Mouse (Mus musculus): Measurements from ENCODE around the gene Acer2. TPM values are rescaled to one million over a fixed set of nuclear protein-coding genes. Genes with fewer than 3 reads are reported as not detected.

The Acer2 gene
- 0.35 and 0.36 TPM in 2 replicates for total RNA-seq (2012; rRNA removed)
- polyA plus RNA-seq (2012; ENCODE audit: insufficient read depth in 1 of 2, insufficient read length in 2 of 2, low read depth in 1 of 2, low replicate concordance in 2 of 2, missing spikeins in 1 of 2), result under 1 TPM in 1 of 2 experiments, not detected in 1; 0.84 TPM

GRCm38 (mm10) chr4:86874146-86874847, at the start of gene Acer2:
Gene Acer2 (plus strand): TSS chr4:86874396.
- H3K4me3 ChIP-seq (ENCODE audit: control insufficient read depth in 1 of 2, insufficient read depth in 1 of 2, low read depth in 2 of 2, low read length in 2 of 2), result peak within 1 kb of the TSS; percentile 69 to 84
- peaks cover 2 to 8% of the 10 kb centered on the region in 2 experiments; a peak in 2 of 4 replicates for H3K4me1 ChIP-seq (ENCODE audit: control insufficient read depth in 1 of 2, insufficient read depth in 2 of 2, low read length in 2 of 2)
- peaks cover 0 to 5% of the 10 kb centered on the region in 2 experiments; a peak in 1 of 4 replicates for H3K36me3 ChIP-seq (ENCODE audit: control insufficient read depth in 1 of 2, insufficient read depth in 2 of 2, low read length in 2 of 2)
- peak within 1 kb of the TSS; percentile 59 for H3K9ac ChIP-seq (ENCODE audit: control insufficient read depth, low read depth, low read length, poor library complexity, severe bottlenecking)
- H3K27ac ChIP-seq (ENCODE audit: control insufficient read depth, low read depth, low read length), result no peak within 1 kb of the TSS
- TF ChIP-seq SIN3A (IDR thresholded peaks at IDR 0.05; ENCODE audit: low read length), result no peak
- peak; percentile 49 to 50; a peak in 2 of 4 replicates for TF ChIP-seq POLR2A (IDR thresholded peaks at IDR 0.05; ENCODE audit: control insufficient read depth in 1 of 2, insufficient read depth in 1 of 2, low read depth in 1 of 2, low read length in 2 of 2, poor library complexity in 1 of 2)
- TF ChIP-seq CTCF (IDR thresholded peaks at IDR 0.05 in 2 of 3, conservative IDR thresholded peaks at IDR 0.05 in 1 of 3; ENCODE audit: control insufficient read depth in 1 of 3, insufficient read depth in 1 of 3, low read depth in 2 of 3, low read length in 3 of 3, poor library complexity in 1 of 3, severe bottlenecking in 1 of 3), result peak in 2 of 3 experiments; percentile 2 to 27; a peak in 1 of 6 replicates
- TF ChIP-seq ETS1 (IDR thresholded peaks at IDR 0.05; ENCODE audit: low read depth, low read length), result 0 out of 2 replicates have a peak, but pooled peaks have one; percentile 17
- 0 out of 2 replicates have a peak, but pooled peaks have one; percentile 15 for TF ChIP-seq TCF12 (IDR thresholded peaks at IDR 0.05; ENCODE audit: low read depth, low read length)
- no peak for TF ChIP-seq ELF1 (IDR thresholded peaks at IDR 0.05; ENCODE audit: low read depth, low read length)
- peak; percentile 44; the same call in 1 of the 2 replicates for TF ChIP-seq MAX (IDR thresholded peaks at IDR 0.05; ENCODE audit: low read length)
- TF ChIP-seq MXI1 (IDR thresholded peaks at IDR 0.05; ENCODE audit: low read depth, low read length), result peak; percentile 28; the same call in 1 of the 2 replicates
- TF ChIP-seq NELFE (IDR thresholded peaks at IDR 0.05; ENCODE audit: low read depth, low read length), result 0 out of 2 replicates have a peak, but pooled peaks have one; percentile 32
- no peak for TF ChIP-seq NRF1 (IDR thresholded peaks at IDR 0.05; ENCODE audit: insufficient read depth, low read depth, low read length, poor library complexity, severe bottlenecking)
- TF ChIP-seq ZKSCAN1 (IDR thresholded peaks at IDR 0.05; ENCODE audit: low read depth, low read length), result 0 out of 2 replicates have a peak, but pooled peaks have one; percentile 34
- peak; percentile 30; the same call in 1 of the 2 replicates for TF ChIP-seq MAZ (IDR thresholded peaks at IDR 0.05; ENCODE audit: low read depth, low read length)
- 0 out of 2 replicates have a peak, but pooled peaks have one; percentile 44 for TF ChIP-seq ZMIZ1 (IDR thresholded peaks at IDR 0.05; ENCODE audit: low read depth, low read length)
- no peak for TF ChIP-seq KAT2A (conservative IDR thresholded peaks at IDR 0.05; ENCODE audit: low read depth, low read length)
- no peak for TF ChIP-seq USF2 (IDR thresholded peaks at IDR 0.05; ENCODE audit: borderline replicate concordance in 1 of 2, insufficient read depth in 1 of 2, low read depth in 1 of 2, low read length in 2 of 2)
- no peak for TF ChIP-seq RAD21 (IDR thresholded peaks at IDR 0.05; ENCODE audit: low read depth, low read length)
- no peaks in the 10 kb centered on the region; the same call in 1 of the 2 replicates for H3K79me2 ChIP-seq (ENCODE audit: control insufficient read depth, insufficient read depth, low read length, poor library complexity)
- DNase-seq (ENCODE audit: low read depth, low spot score), result peak; percentile 89
- no peaks in the 10 kb centered on the region for H3K9me3 ChIP-seq (replicated peaks; ENCODE audit: insufficient read depth, low read length)
- H3K27me3 ChIP-seq (ENCODE audit: control insufficient read depth in 1 of 2, insufficient read depth in 2 of 2, low read length in 2 of 2), result no peaks in the 10 kb centered on the region; a peak in 1 of 4 replicates

GRCm38 (mm10) chr4:86825143-86825542, 49.1 kb upstream of the Acer2 start:
- TF ChIP-seq TCF12 (IDR thresholded peaks at IDR 0.05; ENCODE audit: low read depth, low read length) (no peak), ELF1 (IDR thresholded peaks at IDR 0.05; ENCODE audit: low read depth, low read length) (no peak), JUND (IDR thresholded peaks at IDR 0.05; ENCODE audit: low read depth, low read length) (no peak), MAZ (IDR thresholded peaks at IDR 0.05; ENCODE audit: low read depth, low read length) (no peak), POLR2AphosphoS2 (IDR thresholded peaks at IDR 0.05; ENCODE audit: low read length) (no peak), NRF1 (IDR thresholded peaks at IDR 0.05; ENCODE audit: insufficient read depth, low read depth, low read length, poor library complexity, severe bottlenecking) (no peak)
- H3K9me3 ChIP-seq (replicated peaks; ENCODE audit: insufficient read depth, low read length), result no peaks in the 10 kb centered on the region
- no peak overlapping the region for H3K4me3 ChIP-seq (ENCODE audit: control insufficient read depth in 1 of 2, insufficient read depth in 1 of 2, low read depth in 2 of 2, low read length in 2 of 2)
- peaks cover 0 to 23% of the 10 kb centered on the region in 2 experiments; a peak in 2 of 4 replicates for H3K36me3 ChIP-seq (ENCODE audit: control insufficient read depth in 1 of 2, insufficient read depth in 2 of 2, low read length in 2 of 2)
- peak; percentile 58 for DNase-seq (ENCODE audit: low read depth, low spot score)
- H3K4me1 ChIP-seq (ENCODE audit: control insufficient read depth in 1 of 2, insufficient read depth in 2 of 2, low read length in 2 of 2), result 0 out of 4 replicates have a peak, but pooled peaks cover 0 to 2% of the 10 kb centered on the region in 2 experiments
- H3K9ac ChIP-seq (ENCODE audit: control insufficient read depth, low read depth, low read length, poor library complexity, severe bottlenecking), result no peak overlapping the region
- no peak overlapping the region for H3K27ac ChIP-seq (ENCODE audit: control insufficient read depth, low read depth, low read length)
- no peaks in the 10 kb centered on the region for H3K27me3 ChIP-seq (ENCODE audit: control insufficient read depth in 1 of 2, insufficient read depth in 2 of 2, low read length in 2 of 2)
- H3K79me2 ChIP-seq (ENCODE audit: control insufficient read depth, insufficient read depth, low read length, poor library complexity), result no peaks in the 10 kb centered on the region
